Mouse (Mus musculus) lung, postnatal 0 days (tissue): ENCODE measurements around the gene Cyp2a22.
"Not testable (repeated sequence)": the region's sequence is repeated elsewhere in the genome, so short reads cannot be mapped to it uniquely, and the experiment has no call there.

Source experiments
- CTCF ChIP-seq: IDR thresholded peaks from 2 replicates; pipeline ENCODE4 v1.5.1; 2016; ENCODE audit warnings: antibody characterized with exemption, mild to moderate bottlenecking
- EP300 ChIP-seq: IDR thresholded peaks from 2 replicates; pipeline ENCODE4 v1.6.1; 2016; ENCODE audit warnings: antibody characterized with exemption, mild to moderate bottlenecking, control low read depth

GRCm38 (mm10) chr7:26953306-26953705, 14.1 kb upstream of the Cyp2a22 start:
- not testable (repeated sequence) for TF ChIP-seq CTCF, EP300
